Mouse (Mus musculus): Measurements from ENCODE around the gene Spsb2. TPM values are rescaled to one million over a fixed set of nuclear protein-coding genes. Genes with fewer than 3 reads are reported as not detected.
A peak's percentile ranks its signal among the peaks of the same experiment; 100 is the strongest.

The Spsb2 gene
- polyA plus RNA-seq, 1 experiment from 2014 or later: 5.5 TPM

DNA sequence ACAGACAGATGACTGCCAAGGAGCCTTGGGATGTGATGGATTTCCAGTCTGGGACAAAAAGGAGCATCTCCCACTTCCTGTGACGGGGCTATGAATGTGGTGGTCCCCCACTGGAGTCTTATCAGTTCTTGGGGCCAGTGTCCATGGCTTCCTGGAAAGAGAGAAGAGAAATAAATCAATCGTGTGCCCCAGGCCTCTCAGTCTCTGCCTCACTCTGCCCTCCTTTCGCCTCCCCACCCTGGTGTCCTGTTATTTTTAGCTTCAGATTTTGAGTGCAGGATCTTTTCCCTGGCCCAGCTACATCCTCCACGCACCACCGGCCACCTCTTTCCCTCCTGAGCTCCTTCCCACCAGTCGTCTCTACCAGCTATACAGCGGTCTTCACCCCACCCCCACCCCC is 38.4 kb upstream of the Spsb2 start:
- H3K27me3 ChIP-seq (ENCODE audit: control insufficient read depth, insufficient read depth, low read length): peaks cover 25% of the 10 kb centered on the region
- H3K9me3 ChIP-seq (ENCODE audit: control insufficient read depth, low read length): no peaks in the 10 kb centered on the region
- peak overlapping the region; percentile 50; the same call in 1 of the 2 replicates for H3K9ac ChIP-seq (ENCODE audit: low read length)
- H3K4me3 ChIP-seq (ENCODE audit: low read depth, low read length): peak overlapping the region; percentile 44
- H3K4me2 ChIP-seq (ENCODE audit: low read depth, severe bottlenecking): peak overlapping the region; percentile 91
- no peak overlapping the region for H3K27ac ChIP-seq (replicated peaks; ENCODE audit: low read depth, low read length)
- WGBS: 55% methylated on average over 7 of the region's 7 CpGs
- H3K4me1 ChIP-seq (ENCODE audit: control insufficient read depth, insufficient read depth, low read length): peaks cover 13% of the 10 kb centered on the region; the same call in 1 of the 2 replicates
- ATAC-seq (ENCODE audit: insufficient number of reproducible peaks, low FRiP score, low TSS enrichment, low read depth) (no peak), DNase-seq (ENCODE audit: low spot score) (no peak)
- no peaks in the 10 kb centered on the region for H3K36me3 ChIP-seq (ENCODE audit: control insufficient read depth, insufficient read depth, low read length)

DNA sequence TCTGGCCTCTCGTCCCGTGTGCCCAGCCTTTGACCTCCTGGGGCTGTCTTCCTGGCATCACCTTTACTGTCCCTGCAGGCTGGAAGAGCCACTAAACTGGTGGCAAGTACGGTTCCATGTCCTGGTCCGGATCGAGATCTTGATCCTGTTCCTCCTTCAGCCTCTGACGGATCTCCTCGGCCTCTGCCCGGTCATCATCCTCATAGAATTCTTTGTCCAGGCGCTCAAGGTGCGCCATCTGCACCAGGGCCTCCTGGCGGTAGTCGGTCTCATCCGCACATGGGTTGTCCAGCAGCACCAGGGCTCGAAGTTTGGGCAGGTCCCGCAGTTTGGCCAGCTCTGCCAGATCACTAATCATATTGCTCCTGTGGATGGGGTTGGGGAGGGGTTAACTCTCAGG is 38.0 kb upstream of the Spsb2 start:
- no peak overlapping the region for H3K4me3 ChIP-seq (ENCODE audit: low read depth, low read length)
- peaks cover 13% of the 10 kb centered on the region; the same call in 1 of the 2 replicates for H3K4me1 ChIP-seq (ENCODE audit: control insufficient read depth, insufficient read depth, low read length)
- WGBS: 86% methylated on average over 15 of the region's 15 CpGs
- H3K9ac ChIP-seq (ENCODE audit: low read length): 0 out of 2 replicates have a peak overlapping the region, but pooled peaks have one; percentile 1
- no peaks in the 10 kb centered on the region for H3K9me3 ChIP-seq (ENCODE audit: control insufficient read depth, low read length)
- H3K27ac ChIP-seq (replicated peaks; ENCODE audit: low read depth, low read length): no peak overlapping the region
- no peak for ATAC-seq (ENCODE audit: insufficient number of reproducible peaks, low FRiP score, low TSS enrichment, low read depth)
- H3K27me3 ChIP-seq (ENCODE audit: control insufficient read depth, insufficient read depth, low read length): peaks cover 25% of the 10 kb centered on the region
- H3K4me2 ChIP-seq (ENCODE audit: low read depth, severe bottlenecking): peak overlapping the region; percentile 7; the same call in 1 of the 2 replicates
- no peak for DNase-seq (ENCODE audit: low spot score)
- no peaks in the 10 kb centered on the region for H3K36me3 ChIP-seq (ENCODE audit: control insufficient read depth, insufficient read depth, low read length)

DNA sequence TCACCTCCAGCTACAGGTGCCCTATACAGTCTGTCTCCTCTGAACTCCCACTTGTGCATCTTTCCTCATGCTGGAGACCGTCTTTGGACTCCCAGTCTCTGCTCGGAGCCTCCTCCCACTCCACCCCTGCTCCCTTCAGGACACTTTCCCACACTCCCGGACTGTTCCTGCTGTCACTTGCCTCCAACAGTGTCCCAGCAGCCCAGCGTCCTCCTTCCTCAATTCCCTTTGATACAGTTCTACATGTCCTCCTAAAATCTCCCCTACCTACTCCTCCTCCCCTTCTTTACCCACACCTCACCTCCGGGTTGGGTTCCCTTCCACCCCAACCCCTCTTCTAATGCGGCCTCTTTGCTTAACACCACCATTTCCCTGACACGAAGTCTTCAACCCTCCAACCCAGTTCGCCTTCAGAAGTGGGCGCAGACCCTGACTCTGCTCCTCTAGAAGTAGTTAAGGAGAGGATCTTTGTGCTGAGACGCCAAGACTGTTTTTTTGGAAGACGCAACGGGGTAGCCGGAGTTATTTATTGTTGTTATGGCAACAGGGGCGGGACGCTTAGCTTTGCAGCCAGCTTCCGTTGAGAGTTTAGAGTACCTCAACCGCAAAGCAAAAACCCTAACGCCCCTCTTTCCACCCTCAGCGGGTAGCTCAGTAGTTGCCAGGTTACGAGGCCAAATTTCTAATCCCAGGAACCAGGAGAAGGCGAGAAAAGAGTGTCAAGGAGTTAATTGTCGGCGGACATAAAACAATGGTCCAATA is 29.1 kb upstream of the Spsb2 start, which contains the start of gene Lrrc23:
Gene Lrrc23, minus strand, starts transcription at position 506 of the 762 bp plus-strand sequence.
- DNase-seq (ENCODE audit: low spot score) (peak; percentile 76), ATAC-seq (ENCODE audit: insufficient number of reproducible peaks, low FRiP score, low TSS enrichment, low read depth) (peak; percentile 18; the same call in 1 of the 2 replicates)
- Histone ChIP-seq H3K27ac (replicated peaks; ENCODE audit: low read depth, low read length) (no peak within 1 kb of the TSS), H3K9me3 (ENCODE audit: control insufficient read depth, low read length) (no peaks in the 10 kb centered on the region), H3K4me3 (ENCODE audit: low read depth, low read length) (peak within 1 kb of the TSS; percentile 32), H3K36me3 (ENCODE audit: control insufficient read depth, insufficient read depth, low read length) (no peaks in the 10 kb centered on the region), H3K9ac (ENCODE audit: low read length) (peak within 1 kb of the TSS; percentile 28), H3K4me1 (ENCODE audit: control insufficient read depth, insufficient read depth, low read length) (no peaks in the 10 kb centered on the region), H3K27me3 (ENCODE audit: control insufficient read depth, insufficient read depth, low read length) (peaks cover 2% of the 10 kb centered on the region; the same call in 1 of the 2 replicates), H3K4me2 (ENCODE audit: low read depth, severe bottlenecking) (peak within 1 kb of the TSS; percentile 55)
- WGBS: 3% methylated on average over 23 of the region's 23 CpGs

DNA sequence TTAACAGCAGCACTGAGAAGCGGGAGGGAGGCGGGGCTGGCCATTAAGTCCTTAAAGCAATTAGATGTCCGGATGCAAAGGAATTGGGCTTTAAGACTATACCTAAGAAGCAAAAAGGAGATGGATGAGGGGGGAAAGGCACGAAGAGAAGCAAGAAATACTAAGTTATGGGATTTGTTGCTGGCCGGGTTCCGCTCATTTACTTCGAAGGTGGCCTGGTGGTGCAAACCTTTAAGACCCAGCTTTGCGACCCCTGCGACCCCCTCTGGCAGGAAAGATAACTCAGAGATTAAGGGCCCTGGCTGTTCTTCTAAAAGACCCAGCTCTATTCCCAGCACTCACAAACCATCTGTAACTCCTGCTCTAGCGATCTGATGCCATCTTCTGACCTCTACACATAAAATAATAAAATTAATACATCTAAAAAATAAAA is 28.5 kb upstream of the Spsb2 start:
- Histone ChIP-seq H3K9ac (ENCODE audit: low read length) (0 out of 2 replicates have a peak overlapping the region, but pooled peaks have one; percentile 28), H3K27ac (replicated peaks; ENCODE audit: low read depth, low read length) (no peak overlapping the region), H3K4me1 (ENCODE audit: control insufficient read depth, insufficient read depth, low read length) (no peaks in the 10 kb centered on the region), H3K27me3 (ENCODE audit: control insufficient read depth, insufficient read depth, low read length) (peaks cover 2% of the 10 kb centered on the region; the same call in 1 of the 2 replicates), H3K36me3 (ENCODE audit: control insufficient read depth, insufficient read depth, low read length) (no peaks in the 10 kb centered on the region), H3K4me3 (ENCODE audit: low read depth, low read length) (peak overlapping the region; percentile 32), H3K4me2 (ENCODE audit: low read depth, severe bottlenecking) (peak overlapping the region; percentile 55), H3K9me3 (ENCODE audit: control insufficient read depth, low read length) (no peaks in the 10 kb centered on the region)
- ATAC-seq (ENCODE audit: insufficient number of reproducible peaks, low FRiP score, low TSS enrichment, low read depth): no peak
- 4% methylated on average over 10 of the region's 10 CpGs for WGBS
- DNase-seq (ENCODE audit: low spot score): no peak

DNA sequence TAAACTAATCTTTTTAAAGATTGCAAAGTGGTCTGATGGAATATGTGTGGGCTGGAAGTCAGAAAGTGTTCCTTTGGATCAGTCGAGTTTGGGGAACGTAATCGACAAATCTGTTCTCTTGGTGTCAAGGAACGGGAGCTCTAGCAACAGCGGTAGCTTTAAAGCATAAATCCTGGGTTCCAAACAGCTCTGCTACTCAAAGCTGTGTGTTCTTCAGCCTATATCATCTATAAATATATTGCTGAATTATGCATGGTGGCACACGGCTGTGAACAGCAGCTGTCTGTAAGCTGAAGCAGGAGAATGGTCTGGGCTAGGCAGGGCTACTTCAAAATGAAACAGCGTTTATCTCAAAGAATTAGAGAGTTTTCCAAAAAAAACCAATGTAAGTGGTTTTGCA is 27.5 kb upstream of the Spsb2 start:
- Histone ChIP-seq H3K9me3 (ENCODE audit: control insufficient read depth, low read length) (no peaks in the 10 kb centered on the region), H3K36me3 (ENCODE audit: control insufficient read depth, insufficient read depth, low read length) (no peaks in the 10 kb centered on the region), H3K4me3 (ENCODE audit: low read depth, low read length) (no peak overlapping the region), H3K27me3 (ENCODE audit: control insufficient read depth, insufficient read depth, low read length) (peaks cover 2% of the 10 kb centered on the region; the same call in 1 of the 2 replicates), H3K27ac (replicated peaks; ENCODE audit: low read depth, low read length) (no peak overlapping the region), H3K4me2 (ENCODE audit: low read depth, severe bottlenecking) (no peak overlapping the region), H3K9ac (ENCODE audit: low read length) (no peak overlapping the region), H3K4me1 (ENCODE audit: control insufficient read depth, insufficient read depth, low read length) (no peaks in the 10 kb centered on the region)
- DNase-seq (ENCODE audit: low spot score) (no peak), ATAC-seq (ENCODE audit: insufficient number of reproducible peaks, low FRiP score, low TSS enrichment, low read depth) (no peak)
- 88% methylated on average over 7 of the region's 7 CpGs for whole genome bisulfite sequencing

DNA sequence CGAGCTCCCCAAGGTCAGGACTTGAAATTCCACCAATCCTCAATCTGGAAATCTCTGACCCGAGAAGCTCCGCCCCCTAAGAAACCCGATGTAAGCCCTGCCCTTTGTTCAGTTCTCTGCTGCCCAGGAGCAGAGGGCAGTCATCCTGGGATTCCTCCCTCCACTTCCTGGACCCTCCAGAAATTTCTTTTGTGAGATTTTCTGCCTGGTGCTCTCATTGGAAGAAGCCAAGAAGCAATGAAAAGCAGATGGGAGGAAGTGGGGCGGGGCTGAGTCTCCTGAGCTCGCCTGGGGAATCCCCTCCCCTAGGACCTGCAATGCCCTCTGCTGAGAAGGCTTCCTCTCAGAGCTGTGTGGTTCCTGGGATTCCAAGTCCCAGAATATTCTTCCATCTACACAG is 26.0 kb upstream of the Spsb2 start:
- Histone ChIP-seq H3K4me2 (ENCODE audit: low read depth, severe bottlenecking) (no peak overlapping the region), H3K27ac (replicated peaks; ENCODE audit: low read depth, low read length) (no peak overlapping the region), H3K4me3 (ENCODE audit: low read depth, low read length) (no peak overlapping the region), H3K4me1 (ENCODE audit: control insufficient read depth, insufficient read depth, low read length) (no peaks in the 10 kb centered on the region), H3K9me3 (ENCODE audit: control insufficient read depth, low read length) (no peaks in the 10 kb centered on the region), H3K9ac (ENCODE audit: low read length) (no peak overlapping the region), H3K36me3 (ENCODE audit: control insufficient read depth, insufficient read depth, low read length) (no peaks in the 10 kb centered on the region), H3K27me3 (ENCODE audit: control insufficient read depth, insufficient read depth, low read length) (peaks cover 2% of the 10 kb centered on the region; the same call in 1 of the 2 replicates)
- ATAC-seq (ENCODE audit: insufficient number of reproducible peaks, low FRiP score, low TSS enrichment, low read depth): 0 out of 2 replicates have a peak, but pooled peaks have one; percentile 31
- peak; percentile 71 for DNase-seq (ENCODE audit: low spot score)
- WGBS: 19% methylated on average over 6 of the region's 6 CpGs

DNA sequence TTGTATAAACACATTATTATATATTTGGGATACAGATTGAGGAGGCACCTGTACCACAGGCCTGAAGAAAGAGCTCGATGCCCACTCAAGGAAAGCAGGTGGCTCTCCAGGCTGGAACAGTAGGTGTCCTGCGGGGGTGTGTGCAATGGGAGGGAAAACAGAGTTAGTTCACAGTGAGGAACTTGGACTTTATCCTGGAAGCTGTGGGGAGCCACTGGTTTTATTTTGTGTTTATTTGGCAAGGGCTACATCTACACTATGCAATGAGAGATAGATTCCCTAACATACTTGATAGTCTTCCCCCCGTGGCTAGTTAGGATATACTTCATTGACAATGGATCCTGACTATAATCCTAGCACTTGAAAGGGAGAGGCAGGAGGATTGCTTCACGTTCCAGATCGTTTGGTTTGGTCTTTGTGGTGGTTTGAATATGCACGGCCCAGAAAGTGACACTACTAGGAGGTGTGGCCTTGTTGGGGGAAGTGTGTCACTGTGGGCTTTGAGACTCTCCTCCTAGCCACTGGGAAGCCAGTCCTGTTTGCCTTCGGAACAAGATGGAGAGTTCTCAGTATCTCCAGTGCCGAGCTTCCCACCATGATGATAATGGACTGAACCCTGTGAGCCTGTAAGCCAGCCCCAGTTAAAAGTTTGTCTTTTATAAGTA is 21.6 kb upstream of the Spsb2 start:
- Histone ChIP-seq H3K4me2 (ENCODE audit: low read depth, severe bottlenecking) (no peak overlapping the region), H3K9me3 (ENCODE audit: control insufficient read depth, low read length) (no peaks in the 10 kb centered on the region), H3K4me1 (ENCODE audit: control insufficient read depth, insufficient read depth, low read length) (no peaks in the 10 kb centered on the region), H3K9ac (ENCODE audit: low read length) (no peak overlapping the region), H3K27me3 (ENCODE audit: control insufficient read depth, insufficient read depth, low read length) (no peaks in the 10 kb centered on the region), H3K27ac (replicated peaks; ENCODE audit: low read depth, low read length) (no peak overlapping the region), H3K36me3 (ENCODE audit: control insufficient read depth, insufficient read depth, low read length) (no peaks in the 10 kb centered on the region), H3K4me3 (ENCODE audit: low read depth, low read length) (no peak overlapping the region)
- DNase-seq (ENCODE audit: low spot score) (no peak), ATAC-seq (ENCODE audit: insufficient number of reproducible peaks, low FRiP score, low TSS enrichment, low read depth) (no peak)
- WGBS: 56% methylated on average over 8 of the region's 8 CpGs

DNA sequence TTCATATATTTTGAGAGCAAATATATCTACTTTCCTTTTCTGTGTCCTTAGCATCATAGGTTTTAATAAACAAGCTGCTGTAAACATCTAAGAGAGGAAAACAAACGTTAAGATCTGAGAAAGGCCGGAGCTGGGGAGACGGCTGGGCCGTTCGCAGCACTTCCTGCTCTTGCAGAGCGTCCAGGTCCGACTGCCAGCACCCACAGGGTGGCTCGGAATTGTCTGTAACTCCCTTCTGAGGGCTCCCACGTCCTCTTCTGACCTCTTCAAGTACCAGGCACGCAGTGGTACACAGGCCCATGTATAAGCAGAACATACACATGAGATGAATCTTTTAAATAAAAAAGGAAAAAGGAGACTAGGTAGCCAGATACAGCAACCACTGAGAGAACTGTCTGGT is 20.7 kb upstream of the Spsb2 start:
- Histone ChIP-seq H3K27me3 (ENCODE audit: control insufficient read depth, insufficient read depth, low read length) (no peaks in the 10 kb centered on the region), H3K4me3 (ENCODE audit: low read depth, low read length) (no peak overlapping the region), H3K27ac (replicated peaks; ENCODE audit: low read depth, low read length) (no peak overlapping the region), H3K9me3 (ENCODE audit: control insufficient read depth, low read length) (no peaks in the 10 kb centered on the region), H3K4me1 (ENCODE audit: control insufficient read depth, insufficient read depth, low read length) (no peaks in the 10 kb centered on the region), H3K9ac (ENCODE audit: low read length) (no peak overlapping the region), H3K4me2 (ENCODE audit: low read depth, severe bottlenecking) (no peak overlapping the region), H3K36me3 (ENCODE audit: control insufficient read depth, insufficient read depth, low read length) (no peaks in the 10 kb centered on the region)
- 79% methylated on average over 10 of the region's 10 CpGs for WGBS
- ATAC-seq (ENCODE audit: insufficient number of reproducible peaks, low FRiP score, low TSS enrichment, low read depth) (no peak), DNase-seq (ENCODE audit: low spot score) (no peak)

Data from limb, embryonic 11.5 days (tissue).